Mouse (Mus musculus) heart, postnatal 10 days (tissue): ENCODE results near the gene Zfp36l2. TPM values are rescaled to one million over a fixed set of nuclear protein-coding genes. Genes with fewer than 3 reads are reported as not detected.
"Not testable (repeated sequence)": the region's sequence is repeated elsewhere in the genome, so short reads cannot be mapped to it uniquely, and the experiment has no call there.

Experiments
- DNase-seq, 2 experiments: peaks; one replicate each; pipeline ENCODE4 v3.0.0; 2021
- intact Hi-C: fragments of 180-260 bp; cut with DNase I; formaldehyde crosslinking; loops from one replicate; pipeline ENCODE4 v1.15.1; 2025
- total RNA-seq, 2 experiments: library from RNA; stranded (reverse); gene quantifications; 2 replicates each; pipeline ENCODE4 v1.2.3; 2021

The Zfp36l2 gene
- total RNA-seq, 2 experiments from 2014 or later, result 36.9 to 42.5 TPM

- intact Hi-C loops, result no loop called here
Observed at GRCm38 (mm10) chr17:84195835-84196234, 8.1 kb upstream of the Zfp36l2 start.

GRCm38 (mm10) chr17:84195003-84195395 is 7.3 kb upstream of the Zfp36l2 start:
- intact Hi-C loops, result no loop called here
- no peak for DNase-seq

More at GRCm38 (mm10) chr17:84195835-84196234, 8.1 kb upstream of the Zfp36l2 start:
- no peak for DNase-seq

- peak in 1 of 2 experiments; percentile 31 for DNase-seq
- intact Hi-C loops, result no loop called here
Observed at GRCm38 (mm10) chr17:84194282-84195002, 6.7 kb upstream of the Zfp36l2 start.

GRCm38 (mm10) chr17:84193411-84193810 is 5.7 kb upstream of the Zfp36l2 start:
- intact Hi-C loops, result no loop called here
- DNase-seq, result no peak

- DNase-seq, result no peak
- intact Hi-C loops, result loop anchor here (2.0 kb wide), 3 partner anchors 163 to 289 kb away; no protein-coding TSS in a partner anchor
Observed at GRCm38 (mm10) chr17:84191946-84192345, 4.2 kb upstream of the Zfp36l2 start.

DNA sequence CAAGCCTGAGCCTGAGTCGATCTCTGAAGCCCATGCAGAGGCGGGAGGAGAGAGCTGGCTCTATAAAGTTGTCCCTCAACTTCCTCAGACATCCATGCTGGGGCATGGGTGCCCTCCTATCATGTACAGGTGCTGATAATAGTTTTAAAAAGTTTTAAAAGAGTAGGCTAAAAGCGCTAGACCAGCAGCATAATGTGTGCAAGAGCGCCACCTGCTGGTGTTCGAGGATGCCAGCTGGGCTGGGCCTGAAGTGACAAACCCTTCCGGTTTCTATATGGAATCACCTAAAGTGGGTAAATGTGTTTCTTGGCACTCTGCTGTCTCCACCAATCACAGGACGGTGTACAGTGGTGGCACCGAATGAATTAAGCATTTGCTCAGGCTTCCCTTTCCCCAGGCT is 3.1 kb upstream of the Zfp36l2 start:
- peak; percentile 89 to 94 for DNase-seq
- intact Hi-C loops, result loop anchor here (1.0 to 2.0 kb wide), 4 partner anchors 79 to 288 kb away; no protein-coding TSS in a partner anchor

DNA sequence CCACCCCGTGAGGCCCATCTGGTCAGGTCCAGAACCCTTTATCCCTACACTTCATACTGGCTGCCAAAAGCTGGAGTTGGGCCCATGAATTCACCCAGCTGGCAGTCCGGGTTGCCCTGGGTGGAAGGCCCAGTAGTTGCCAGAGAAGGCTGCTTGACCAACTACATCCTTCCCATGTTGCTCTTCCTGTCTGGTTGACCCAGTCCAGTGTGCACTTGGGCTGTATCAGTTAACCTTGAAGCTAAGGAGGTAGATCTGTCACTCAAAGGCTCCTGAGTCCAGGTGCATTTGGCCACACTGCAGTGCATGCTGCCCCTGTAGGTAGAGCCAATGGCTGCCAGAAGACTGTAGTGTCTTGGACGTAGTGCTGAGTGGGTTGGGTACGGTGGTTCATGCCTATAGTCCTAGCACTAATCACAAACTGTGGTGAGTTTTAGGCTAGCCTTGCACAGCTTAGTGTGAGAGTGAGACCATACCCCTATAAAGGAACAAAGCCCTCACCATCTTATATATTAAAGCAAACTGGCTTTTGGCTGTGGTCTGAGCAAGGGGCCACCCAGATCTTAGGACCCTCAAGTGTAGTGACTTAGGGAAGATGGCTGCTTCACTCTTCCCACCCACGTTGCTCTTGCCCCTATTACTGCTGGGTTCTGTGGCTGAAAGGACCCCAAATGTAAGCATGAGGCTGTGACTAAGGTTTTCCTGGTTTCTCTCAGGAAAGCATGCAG is 1.5 kb upstream of the Zfp36l2 start:
- peak in 1 of 2 experiments; percentile 62 for DNase-seq
- intact Hi-C loops, result no loop called here

DNA sequence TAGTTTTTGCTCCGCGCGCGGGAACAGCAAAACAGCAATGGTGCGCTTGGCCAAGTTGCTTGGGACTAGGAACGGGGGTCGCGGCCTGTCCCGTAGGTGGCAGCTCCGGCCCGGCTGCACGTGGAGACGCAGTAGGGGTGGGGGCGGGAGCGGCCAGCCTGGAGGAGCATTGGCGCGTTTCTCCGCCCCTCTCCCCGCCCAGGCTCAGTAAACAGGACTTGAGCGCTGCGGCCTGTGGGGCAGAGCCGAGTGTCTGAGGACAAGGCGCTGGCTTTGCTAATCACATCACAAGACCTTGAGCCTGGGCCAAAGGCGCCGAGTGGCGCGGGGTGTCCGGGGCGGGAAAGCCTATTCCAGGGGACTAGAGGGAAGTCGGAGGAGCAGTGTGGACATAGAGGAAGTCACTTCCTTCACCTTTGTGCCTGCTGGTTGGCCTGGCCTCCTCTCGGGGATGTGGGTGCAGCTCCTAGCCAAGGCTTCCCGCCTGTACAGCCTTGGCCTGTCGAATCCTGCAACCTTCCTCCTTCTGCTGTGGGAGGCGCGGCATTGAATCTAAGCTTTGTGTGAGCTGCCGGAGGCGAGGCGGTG is 721 bp upstream of the Zfp36l2 start:
- peak; percentile 96 to 97 for DNase-seq
- intact Hi-C loops, result loop anchor here (1.0 kb wide), 1 partner anchor 215 kb away; no protein-coding TSS in a partner anchor

DNA sequence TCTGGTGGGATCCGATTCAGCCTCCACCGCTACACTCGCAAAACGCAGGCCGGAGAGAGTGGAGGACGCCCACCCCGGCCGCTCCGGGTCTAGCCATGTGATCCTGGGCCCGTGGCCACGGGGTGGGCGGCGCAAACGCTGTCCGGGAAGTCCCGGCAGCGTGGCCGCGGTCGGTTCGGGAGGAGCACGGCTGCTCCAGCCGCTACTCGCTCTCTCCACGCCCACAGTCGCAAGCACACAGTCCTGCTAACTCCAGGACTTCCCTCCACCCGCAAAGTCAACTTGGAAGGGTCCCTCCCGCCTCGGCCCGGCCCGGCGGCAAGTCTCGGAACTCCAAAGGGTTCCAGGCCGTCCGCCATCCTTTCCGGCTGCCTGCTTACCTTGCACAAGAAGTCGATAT is 483 bp downstream of the Zfp36l2 start:
- intact Hi-C loops, DNase-seq: not testable (repeated sequence)

DNA sequence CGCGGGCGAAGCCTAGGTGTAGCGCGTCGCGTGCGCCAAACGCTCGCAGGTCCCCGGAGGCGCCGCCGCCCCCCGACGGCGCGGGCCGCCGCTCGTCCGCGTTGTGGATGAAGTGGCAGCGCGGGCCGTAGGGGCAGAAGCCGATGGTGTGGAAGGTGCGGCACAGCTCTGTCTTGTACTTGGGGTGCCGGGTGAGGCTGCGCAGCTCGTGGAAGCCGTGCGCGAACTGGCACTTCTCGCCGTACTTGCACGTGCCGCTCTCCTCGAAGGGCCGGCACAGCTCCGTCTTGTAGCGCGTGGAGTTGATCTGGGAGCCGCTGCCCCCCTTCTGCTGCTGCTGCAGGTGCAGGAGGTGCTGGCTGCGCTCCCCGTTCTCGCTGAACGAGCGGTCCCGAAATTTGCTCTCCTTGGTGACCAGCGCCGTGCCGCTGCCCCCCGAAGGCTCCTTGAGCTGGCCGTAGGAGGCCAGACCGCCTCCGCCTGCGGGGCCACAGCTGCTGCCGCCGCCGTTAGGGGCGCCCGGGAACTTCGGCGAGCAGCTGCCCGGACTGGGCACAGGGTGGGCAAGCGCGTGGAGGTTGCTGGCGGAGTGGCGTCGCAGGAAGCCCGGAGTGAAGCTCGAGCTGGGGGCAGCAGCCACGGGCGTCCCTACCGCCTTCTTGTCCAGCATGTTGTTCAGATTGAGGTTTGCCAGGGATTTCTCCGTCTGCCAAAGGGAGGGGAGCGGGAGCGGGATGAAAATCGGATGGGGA is 1.1 kb downstream of the Zfp36l2 start:
- intact Hi-C loops, result no loop called here
- peak; percentile 74 to 76 for DNase-seq

DNA sequence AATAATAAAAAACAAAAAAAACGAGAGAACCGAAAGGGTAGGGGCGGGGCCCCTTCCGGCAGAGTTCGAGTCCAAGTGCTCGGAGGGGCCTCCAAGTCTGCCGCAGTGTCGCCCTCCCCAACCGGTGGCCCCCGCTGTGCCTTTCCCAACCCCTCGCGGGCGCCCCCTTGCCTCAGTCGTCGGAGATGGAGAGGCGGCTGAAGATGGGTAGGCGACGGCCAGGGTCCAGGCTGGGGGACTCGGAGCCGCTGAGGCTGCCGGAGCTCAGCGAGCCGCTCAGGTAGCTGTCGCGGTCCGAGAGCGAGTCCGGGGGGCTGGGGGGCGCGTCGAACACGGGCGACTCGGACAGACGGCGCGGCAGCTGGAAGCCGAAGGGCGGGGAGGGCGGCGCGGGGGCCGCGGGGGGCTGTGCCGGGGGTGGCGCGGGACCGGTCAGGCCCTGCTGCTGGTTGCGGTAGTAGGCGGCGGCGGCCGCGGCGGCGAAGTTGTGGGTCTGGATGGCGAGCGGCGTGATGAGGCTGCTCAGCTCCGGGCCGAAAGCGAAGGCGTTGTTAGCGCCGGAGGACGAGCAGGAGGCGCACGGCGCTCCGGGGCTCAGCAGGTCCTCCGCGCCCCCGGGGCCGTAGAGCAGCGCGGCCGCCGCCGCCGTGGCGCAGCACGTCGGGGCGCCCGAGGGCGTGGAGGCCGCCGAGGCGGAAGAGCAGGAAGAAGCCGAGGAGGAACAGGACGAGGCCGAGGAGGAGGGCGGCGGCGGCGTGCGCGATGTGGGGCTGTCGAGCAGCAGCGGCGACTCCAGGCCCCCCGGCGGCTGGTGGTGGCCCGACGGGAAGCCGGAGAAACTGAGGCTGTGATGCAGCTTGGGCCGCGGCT is 1.9 kb downstream of the Zfp36l2 start:
- intact Hi-C loops, result no loop called here
- peak; percentile 72 to 75 for DNase-seq

GRCm38 (mm10) chr17:84185011-84185411 is 2.7 kb downstream of the Zfp36l2 start:
- peak; percentile 40 to 51 for DNase-seq
- intact Hi-C loops, result no loop called here

GRCm38 (mm10) chr17:84183291-84183781 is 4.4 kb downstream of the Zfp36l2 start:
- intact Hi-C loops, result no loop called here
- DNase-seq, result peak; percentile 93

- intact Hi-C loops, result no loop called here
- peak in 1 of 2 experiments; percentile 57 for DNase-seq
Observed at GRCm38 (mm10) chr17:84182311-84183271, 5.2 kb downstream of the Zfp36l2 start.

- intact Hi-C loops, result no loop called here
- peak; percentile 71 to 75 for DNase-seq
Observed at GRCm38 (mm10) chr17:84181502-84182310, 6.0 kb downstream of the Zfp36l2 start.

- intact Hi-C loops, result no loop called here
- DNase-seq, result peak in 1 of 2 experiments; percentile 58
Observed at GRCm38 (mm10) chr17:84180715-84181501, 6.8 kb downstream of the Zfp36l2 start.

- intact Hi-C loops, result no loop called here
- peak in 1 of 2 experiments; percentile 61 for DNase-seq
Observed at GRCm38 (mm10) chr17:84179973-84180365, 7.8 kb downstream of the Zfp36l2 start.
